Mouse (Mus musculus) MEL (cell line): ENCODE measurements around the gene Palb2. TPM values are rescaled to one million over a fixed set of nuclear protein-coding genes. Genes with fewer than 3 reads are reported as not detected.

Experiments used
- DNase-seq: peaks from one replicate; pipeline ENCODE4 v3.0.0; 2011; ENCODE audit warnings: low read depth, low spot score
- H3K27ac ChIP-seq: 2 replicates; pipeline ENCODE4 v1.5.1; 2012; ENCODE audit warnings: low read depth, mild to moderate bottlenecking, control low read depth, low read length, moderate library complexity; ENCODE audit not compliant: control insufficient read depth
- H3K27me3 ChIP-seq, 2 experiments: fragments of 150-350 bp in 1 of 2; sonication (generic) in 1 of 2; 2 replicates each; pipeline ENCODE4 v1.6.1; 2012; ENCODE audit warnings: low read length in 2 of 2, mild to moderate bottlenecking in 2 of 2, improper control_type of control experiment in 1 of 2, moderate library complexity in 1 of 2; ENCODE audit not compliant: insufficient read depth in 2 of 2, control insufficient read depth in 1 of 2
- H3K36me3 ChIP-seq, 2 experiments: 2 replicates each; pipeline ENCODE4 v1.6.1; 2012 to 2014; ENCODE audit warnings: low read length in 2 of 2, improper control_type of control experiment in 1 of 2, inconsistent platforms in 1 of 2, mild to moderate bottlenecking in 1 of 2; ENCODE audit not compliant: insufficient read depth in 2 of 2, control insufficient read depth in 1 of 2
- H3K4me1 ChIP-seq, 2 experiments: fragments of 150-350 bp in 1 of 2; sonication (generic) in 1 of 2; 2 replicates each; pipeline ENCODE4 v1.6.1; 2012; ENCODE audit warnings: low read length in 2 of 2, improper control_type of control experiment in 1 of 2, mild to moderate bottlenecking in 1 of 2; ENCODE audit not compliant: insufficient read depth in 2 of 2, control insufficient read depth in 1 of 2
- H3K4me3 ChIP-seq, 2 experiments: fragments of 150-350 bp in 1 of 2; sonication (generic) in 1 of 2; 2 replicates each; pipeline ENCODE4 v1.5.1; 2012; ENCODE audit warnings: low read depth in 2 of 2, low read length in 2 of 2, mild to moderate bottlenecking in 2 of 2, moderate library complexity in 2 of 2, control low read depth in 1 of 2, improper control_type of control experiment in 1 of 2; ENCODE audit not compliant: control insufficient read depth in 1 of 2, insufficient read depth in 1 of 2
- H3K79me2 ChIP-seq: 2 replicates; pipeline ENCODE4 v1.6.1; 2012; ENCODE audit warnings: mild to moderate bottlenecking, low read length, moderate library complexity; ENCODE audit not compliant: control insufficient read depth, poor library complexity, insufficient read depth
- H3K9ac ChIP-seq: 2 replicates; pipeline ENCODE4 v1.6.1; 2012; ENCODE audit warnings: low read depth, mild to moderate bottlenecking, control low read depth, low read length, moderate library complexity; ENCODE audit not compliant: control insufficient read depth, poor library complexity, severe bottlenecking
- H3K9me3 ChIP-seq: fragments of 150-350 bp; sonication (generic); replicated peaks from 2 replicates; pipeline ENCODE4 v1.6.1; 2012; ENCODE audit warnings: mild to moderate bottlenecking, low read length, improper control_type of control experiment, moderate library complexity; ENCODE audit not compliant: insufficient read depth
- CHD1 ChIP-seq: IDR thresholded peaks from 2 replicates; pipeline ENCODE4 v1.6.1; 2012; ENCODE audit warnings: low read depth, mild to moderate bottlenecking, inconsistent platforms, low read length, improper control_type of control experiment
- ELF1 ChIP-seq: IDR thresholded peaks from 2 replicates; pipeline ENCODE4 v1.6.1; 2014; ENCODE audit warnings: low read depth, mild to moderate bottlenecking, inconsistent platforms, low read length, improper control_type of control experiment, moderate library complexity
- GATA1 ChIP-seq: IDR thresholded peaks from 2 replicates; pipeline ENCODE4 v1.6.1; 2011; ENCODE audit warnings: low read depth, low read length, improper control_type of control experiment
- MAFK ChIP-seq: IDR thresholded peaks from 2 replicates; pipeline ENCODE4 v1.6.1; 2011; ENCODE audit warnings: low read depth, mild to moderate bottlenecking, low read length, improper control_type of control experiment, borderline replicate concordance
- MAZ ChIP-seq: IDR thresholded peaks from 2 replicates; pipeline ENCODE4 v1.6.1; 2012; ENCODE audit warnings: low read depth, mild to moderate bottlenecking, inconsistent platforms, low read length, improper control_type of control experiment
- NELFE ChIP-seq: IDR thresholded peaks from 2 replicates; pipeline ENCODE4 v1.6.1; 2011; ENCODE audit warnings: low read depth, low read length, improper control_type of control experiment
- NRF1 ChIP-seq: IDR thresholded peaks from 2 replicates; pipeline ENCODE4 v1.6.1; 2014; ENCODE audit warnings: low read depth, mild to moderate bottlenecking, inconsistent platforms, low read length, improper control_type of control experiment, moderate library complexity; ENCODE audit not compliant: poor library complexity, insufficient read depth, severe bottlenecking
- UBTF ChIP-seq: IDR thresholded peaks from 2 replicates; pipeline ENCODE4 v1.6.1; 2012; ENCODE audit warnings: low read depth, mild to moderate bottlenecking, inconsistent platforms, low read length, improper control_type of control experiment, moderate library complexity, borderline replicate concordance; ENCODE audit not compliant: insufficient read depth
- polyA plus RNA-seq, 2 experiments: library from polyadenylated mRNA; stranded (reverse) in 1 of 2; unstranded in 1 of 2; fragments of >175 nt in 1 of 2; fragments of >200 nt in 1 of 2; gene quantifications; 2 replicates each; pipeline versions ENCODE4 v1.2.1 to v1.2.4; 2012; ENCODE audit warnings: low replicate concordance in 2 of 2, low read depth in 1 of 2; ENCODE audit not compliant: insufficient read length in 2 of 2, insufficient read depth in 1 of 2, missing spikeins in 1 of 2
- total RNA-seq: library from RNA; depleted of rRNA; stranded (reverse); fragments of 300-350 nt; gene quantifications from 2 replicates; pipeline ENCODE4 v1.2.3, GENCODE M21; 2012; rRNA removed

The Palb2 gene
- total and polyA plus RNA-seq, 3 experiments = 17.7 to 20.8 TPM; not detected in 1

GRCm38 (mm10) chr7:122066102-122066944 is 66.5 kb downstream of the Palb2 start (continued):
- peak; percentile 76 for TF ChIP-seq ELF1
- TF ChIP-seq NELFE = peak; percentile 70
- TF ChIP-seq NRF1 = no peak
- TF ChIP-seq MAZ = no peak
- TF ChIP-seq, all 39 proteins: peak for 11

GRCm38 (mm10) chr7:122065656-122066055 is 67.1 kb downstream of the Palb2 start:
- peak overlapping the region; percentile 59 for H3K27ac ChIP-seq
- peaks cover 6 to 22% of the 10 kb centered on the region in 2 experiments for H3K36me3 ChIP-seq
- peaks cover 5 to 6% of the 10 kb centered on the region in 2 experiments for H3K4me1 ChIP-seq
- TF ChIP-seq ELF1 (no peak), GATA1 (no peak), CHD1 (no peak), UBTF (no peak), NRF1 (no peak), MAFK (no peak)
- peaks cover 30% of the 10 kb centered on the region for H3K79me2 ChIP-seq
- H3K27me3 ChIP-seq = no peaks in the 10 kb centered on the region
- peak overlapping the region; percentile 2 to 85; a peak in 3 of 4 replicates for H3K4me3 ChIP-seq
- peak overlapping the region; percentile 93 for H3K9ac ChIP-seq
- no peaks in the 10 kb centered on the region for H3K9me3 ChIP-seq
- DNase-seq = no peak

Other genes starting within 250 kb of the Palb2 start
- gene Cog7, start 151.3 kb downstream of the Palb2 start, total RNA-seq = 17.1 and 17.7 TPM in 2 replicates
- gene Cog7, start 151.3 kb downstream of the Palb2 start, polyA plus RNA-seq = 10 to 100 TPM in 1 of 2 experiments, not detected in 1; 21.2 TPM
- gene Gga2, start 111.8 kb downstream of the Palb2 start, total RNA-seq = 30.1 and 35.2 TPM in 2 replicates
- 10 to 100 TPM; 29.5 to 95.3 TPM for gene Gga2, start 111.8 kb downstream of the Palb2 start, polyA plus RNA-seq
- 29.2 and 31.2 TPM in 2 replicates for gene Ubfd1, start 65.8 kb downstream of the Palb2 start, total RNA-seq
- gene Ubfd1, start 65.8 kb downstream of the Palb2 start, polyA plus RNA-seq = 10 to 100 TPM in 1 of 2 experiments, not detected in 1; 33.8 TPM
- 8.8 and 9.9 TPM in 2 replicates for gene Ears2, start 65.7 kb downstream of the Palb2 start, total RNA-seq
- gene Ears2, start 65.7 kb downstream of the Palb2 start, polyA plus RNA-seq = 10 to 100 TPM in 1 of 2 experiments, not detected in 1; 12.8 TPM
- 161 and 172 TPM in 2 replicates for gene Ndufab1, start 31.1 kb downstream of the Palb2 start, total RNA-seq
- 100 to 1,000 TPM; 119 to 452 TPM for gene Ndufab1, start 31.1 kb downstream of the Palb2 start, polyA plus RNA-seq
- 46.6 and 54.2 TPM in 2 replicates for gene Dctn5, start 56 bp upstream of the Palb2 start, total RNA-seq
- 100 to 1,000 TPM in 1 of 2 experiments, 10 to 100 TPM in 1; 71.3 to 203 TPM for gene Dctn5, start 56 bp upstream of the Palb2 start, polyA plus RNA-seq
- gene Plk1, start 26.5 kb upstream of the Palb2 start, total RNA-seq = 46.7 and 67.8 TPM in 2 replicates
- gene Plk1, start 26.5 kb upstream of the Palb2 start, polyA plus RNA-seq = 100 to 1,000 TPM; 157 to 244 TPM
- gene Ern2, start 53.2 kb upstream of the Palb2 start, total RNA-seq = not detected in 2 replicates
- gene Ern2, start 53.2 kb upstream of the Palb2 start, polyA plus RNA-seq = not detected
- not detected in 2 replicates for gene Chp2, start 86.5 kb upstream of the Palb2 start, total RNA-seq
- gene Chp2, start 86.5 kb upstream of the Palb2 start, polyA plus RNA-seq = not detected
- not detected in 2 replicates for gene Prkcb, start 155.8 kb upstream of the Palb2 start, total RNA-seq
- gene Prkcb, start 155.8 kb upstream of the Palb2 start, polyA plus RNA-seq = not detected